Mouse (Mus musculus) ES-Bruce4 (cell line): ENCODE measurements around the gene Chp2.

Experiments used
- CTCF ChIP-seq: IDR thresholded peaks from one replicate; pipeline ENCODE4 v1.8.1; 2011; ENCODE audit warnings: low read depth, low read length
- EP300 ChIP-seq: IDR thresholded peaks from 2 replicates; pipeline ENCODE4 v1.6.1; 2011; ENCODE audit warnings: low read depth, low read length; ENCODE audit not compliant: insufficient read depth
- POLR2A ChIP-seq: IDR thresholded peaks from one replicate; pipeline ENCODE4 v1.8.1; 2011; ENCODE audit warnings: low read length; ENCODE audit not compliant: insufficient read depth

DNA sequence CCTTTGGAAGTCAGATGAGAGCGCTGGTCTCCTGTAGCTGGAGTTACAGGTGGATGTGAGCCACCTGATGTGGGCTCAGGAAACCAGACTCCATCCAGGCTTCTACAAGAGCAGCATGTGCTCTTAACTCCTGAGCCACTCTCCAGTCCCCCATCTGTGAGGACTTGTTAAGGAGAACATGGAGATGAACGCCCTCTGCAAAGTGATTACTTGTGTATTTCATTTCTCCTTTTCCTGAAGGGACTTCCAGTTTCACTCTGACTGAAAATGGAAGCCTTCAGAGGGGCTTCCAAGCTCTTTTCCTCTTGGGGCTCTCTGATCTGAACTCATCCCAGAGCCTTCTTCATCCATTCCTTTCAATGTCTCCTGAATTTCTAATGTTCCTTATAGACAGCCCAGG lies 13.2 kb upstream of the Chp2 start:
- TF ChIP-seq CTCF (no peak), POLR2A (no peak), EP300 (no peak)
